Mouse (Mus musculus) right cerebral cortex, postnatal 10 days (tissue): ENCODE results near the gene Rnf31.
A peak's percentile ranks its signal among the peaks of the same experiment; 100 is the strongest.

ENCODE experiments used
- DNase-seq, 2 experiments: peaks; one replicate each; pipeline ENCODE4 v3.0.0; 2021; ENCODE audit warnings: low spot score in 2 of 2

Rnf31 gene

DNA sequence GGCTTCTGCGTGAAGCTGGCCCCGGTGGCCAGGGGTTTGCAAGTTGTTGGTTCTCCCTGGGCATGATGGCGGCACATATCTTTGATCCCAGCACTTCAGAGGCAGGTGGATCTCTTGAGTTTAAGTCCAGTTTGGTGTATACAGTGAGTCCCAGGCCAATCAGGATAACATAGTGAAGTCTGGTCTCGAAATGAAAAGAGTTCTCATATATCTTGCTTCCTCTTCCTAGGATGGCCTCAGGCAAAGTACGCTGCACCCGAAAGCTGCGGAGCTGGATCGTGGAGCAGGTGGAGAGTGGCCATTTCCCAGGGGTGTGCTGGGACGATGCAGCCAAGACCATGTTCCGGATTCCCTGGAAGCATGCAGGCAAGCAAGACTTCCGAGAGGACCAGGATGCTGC is 13.3 kb downstream of the Rnf31 start:
- DNase-seq, result no peak

DNA sequence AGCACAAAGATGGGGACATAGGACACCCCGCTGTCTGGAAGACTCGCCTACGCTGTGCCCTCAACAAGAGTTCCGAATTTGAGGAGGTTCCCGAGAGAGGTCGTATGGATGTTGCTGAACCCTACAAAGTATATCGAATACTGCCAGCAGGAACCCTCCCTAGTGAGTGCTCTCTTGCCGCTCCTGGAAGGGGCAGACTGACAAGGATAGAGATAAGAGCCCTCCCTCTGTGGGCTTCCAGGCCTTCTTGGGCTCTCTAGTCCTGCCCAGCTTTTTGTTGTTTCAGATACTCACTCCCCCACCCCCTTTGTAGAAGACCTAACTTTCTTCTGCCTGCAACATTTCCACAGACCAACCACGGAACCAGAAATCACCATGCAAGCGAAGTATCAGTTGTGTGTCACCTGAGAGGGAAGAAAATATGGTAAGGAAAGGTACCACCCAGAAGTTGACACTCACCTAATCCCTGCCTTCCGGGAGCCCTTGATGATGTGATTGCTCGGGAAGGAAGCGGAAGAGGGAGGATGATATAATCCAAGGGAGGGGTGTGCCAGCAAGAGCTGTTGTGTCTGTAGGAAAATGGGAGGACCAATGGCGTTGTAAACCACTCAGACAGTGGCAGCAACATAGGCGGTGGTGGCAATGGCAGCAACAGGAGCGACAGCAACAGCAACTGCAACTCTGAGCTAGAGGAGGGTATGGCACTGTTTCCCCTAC is 14.4 kb downstream of the Rnf31 start:
- DNase-seq, result no peak

DNA sequence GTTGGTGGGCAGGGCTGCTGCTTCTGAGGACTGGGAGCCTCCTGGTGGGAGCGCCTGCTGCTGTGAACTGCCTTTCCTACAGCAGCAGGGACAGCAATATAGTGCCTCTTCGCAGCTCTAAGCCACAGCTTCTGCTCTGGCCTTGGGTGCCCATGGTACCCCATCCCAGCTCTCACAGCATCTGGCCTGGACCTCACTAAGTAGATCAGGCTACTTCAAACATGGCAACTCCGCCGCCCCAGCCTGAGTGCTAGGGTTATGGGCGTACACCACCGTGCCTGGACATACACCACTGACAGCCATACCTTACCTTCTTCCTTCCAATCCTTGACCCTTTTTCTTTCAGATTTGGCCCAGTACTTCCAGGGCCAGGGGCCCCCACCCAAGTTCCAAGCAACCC is 16.8 kb downstream of the Rnf31 start:
- no peak for DNase-seq

DNA sequence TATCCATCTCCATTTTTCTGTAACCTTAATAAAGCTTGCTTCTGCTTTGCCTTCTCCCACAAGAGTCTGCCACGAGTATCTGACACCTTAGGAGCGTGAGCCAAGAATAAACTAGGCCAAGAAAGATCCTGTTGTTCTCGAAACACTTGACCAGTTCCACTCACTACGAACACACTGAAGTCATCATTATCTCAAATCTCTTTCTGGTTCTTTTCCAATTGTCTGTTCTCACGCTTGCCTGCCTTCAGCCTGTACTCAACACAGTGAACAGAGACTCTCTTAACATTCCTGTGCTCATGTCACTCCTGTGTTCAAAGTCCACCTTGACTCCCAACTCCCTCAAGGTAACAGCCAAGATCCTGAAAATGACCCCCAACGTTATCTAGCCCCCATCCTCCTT is 21.8 kb downstream of the Rnf31 start:
- no peak for DNase-seq

DNA sequence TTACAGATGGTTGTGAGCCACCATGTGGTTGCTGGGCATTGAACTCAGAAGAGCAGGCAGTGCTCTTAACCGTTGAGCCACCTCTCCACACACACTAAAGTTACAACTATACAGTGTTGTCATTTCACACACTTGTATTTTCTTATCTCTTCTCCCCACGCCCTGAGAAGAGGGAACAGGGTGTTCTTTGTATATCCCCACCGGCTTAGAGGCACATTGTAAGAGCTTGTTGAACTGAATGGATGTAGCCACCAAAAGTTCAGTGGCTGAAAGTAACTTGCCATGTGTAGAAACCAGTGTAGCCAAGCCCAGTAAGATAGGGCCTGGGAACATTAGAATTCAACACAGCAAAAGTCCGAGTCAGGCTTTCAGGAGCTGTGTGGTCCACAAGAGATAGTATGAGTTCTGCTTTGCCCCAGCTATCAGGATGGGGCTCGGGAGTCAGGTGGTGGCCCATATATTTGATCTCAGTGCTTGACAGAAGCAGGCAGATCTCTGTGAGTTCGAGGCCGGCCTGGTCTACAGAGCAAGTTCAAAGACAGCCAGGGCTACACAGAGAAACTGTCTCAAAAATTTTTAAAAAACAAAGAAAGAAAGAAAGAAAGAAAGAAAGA is 23.2 kb downstream of the Rnf31 start:
- no peak for DNase-seq

DNA sequence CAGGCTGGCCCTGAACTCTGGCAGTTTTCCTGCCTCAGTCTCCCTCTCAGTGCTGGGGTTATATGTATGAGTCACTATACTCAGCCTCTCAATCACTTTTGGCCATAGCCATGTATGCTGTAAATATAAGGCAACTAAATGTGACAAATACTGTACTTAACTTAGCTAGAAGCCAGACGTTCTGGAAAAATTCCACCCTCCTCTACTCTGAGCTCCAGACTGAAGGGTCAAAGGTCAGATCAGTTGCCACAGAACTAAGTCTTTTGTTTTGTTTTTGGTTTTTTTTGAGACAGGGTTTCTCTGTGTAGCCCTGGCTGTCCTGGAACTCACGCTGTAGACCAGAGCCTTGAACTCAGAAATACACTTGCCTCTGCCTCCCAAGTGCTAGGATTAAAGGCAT is 24.4 kb downstream of the Rnf31 start:
- no peak for DNase-seq

DNA sequence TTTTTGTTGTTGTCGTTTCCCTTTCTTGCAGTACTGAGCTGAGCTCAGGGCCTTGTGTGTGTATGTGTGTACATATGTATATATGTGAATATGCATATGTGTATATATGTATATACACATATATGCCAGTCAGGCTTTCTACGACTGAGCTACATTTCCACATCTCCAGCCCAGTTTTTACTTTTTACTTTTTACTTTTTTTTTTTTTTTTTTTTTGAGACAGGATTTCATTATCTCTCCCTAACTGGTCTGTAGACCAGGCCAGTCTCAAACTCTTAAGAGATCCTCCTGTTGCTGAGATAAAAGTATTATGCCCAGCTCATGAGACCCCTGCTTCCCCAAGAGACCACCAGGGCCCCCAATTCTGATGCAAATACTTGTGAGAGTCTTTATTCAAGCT is 25.3 kb downstream of the Rnf31 start:
- DNase-seq, result no peak

DNA sequence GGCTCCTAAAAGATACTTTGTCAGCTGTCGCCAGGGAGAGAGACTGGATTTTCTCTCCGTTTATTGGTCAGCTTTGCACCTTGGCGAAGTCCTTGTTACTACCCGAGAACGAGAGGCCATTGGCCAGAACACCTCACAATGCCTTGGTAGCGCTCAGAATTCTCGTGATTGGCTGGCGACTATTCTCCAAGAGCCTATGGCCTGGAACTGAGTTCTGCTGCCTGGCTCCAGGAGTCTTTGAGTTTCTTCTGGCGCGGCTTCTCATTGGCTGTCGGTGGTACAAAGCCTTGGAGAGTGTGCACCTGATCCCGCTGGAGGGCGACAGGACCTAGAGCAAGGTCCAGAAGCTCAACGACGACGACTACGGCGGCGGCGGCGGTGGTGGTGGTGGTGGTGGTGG is 26.3 kb downstream of the Rnf31 start, which contains the start of gene Rec8:
Gene Rec8, plus strand, starts transcription at position 216 of the 400 bp plus-strand sequence.
- DNase-seq, result no peak

DNA sequence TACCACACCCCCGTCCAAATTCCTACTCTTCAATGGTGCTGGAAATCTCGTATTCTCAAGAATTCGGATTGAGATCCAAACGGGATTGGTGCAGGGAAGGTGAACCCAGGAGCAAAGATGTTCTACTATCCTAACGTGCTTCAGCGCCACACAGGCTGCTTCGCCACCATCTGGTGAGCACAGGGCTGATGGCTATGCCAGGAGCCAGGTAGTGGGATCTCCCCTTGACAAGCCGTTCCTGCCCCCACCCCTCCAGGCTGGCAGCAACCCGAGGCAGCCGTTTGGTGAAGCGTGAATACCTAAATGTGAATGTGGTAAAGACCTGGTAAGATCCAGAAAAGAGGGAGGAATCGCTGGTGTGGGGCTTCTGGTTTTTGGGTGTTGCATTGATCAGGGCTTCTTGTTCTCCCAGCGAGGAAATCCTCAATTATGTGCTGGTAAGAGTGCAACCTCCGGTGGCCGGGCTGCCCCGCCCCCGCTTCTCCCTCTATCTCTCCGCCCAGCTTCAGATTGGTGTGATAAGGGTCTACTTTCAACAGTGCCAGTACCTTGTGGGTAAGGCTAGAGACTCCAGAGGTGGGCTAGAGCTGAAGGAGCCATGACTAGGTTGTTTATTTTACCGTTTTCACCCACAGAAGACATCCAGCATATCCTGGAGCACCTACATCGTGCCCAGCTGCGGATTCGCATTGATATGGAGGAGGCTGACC is 27.1 kb downstream of the Rnf31 start:
- no peak for DNase-seq

DNA sequence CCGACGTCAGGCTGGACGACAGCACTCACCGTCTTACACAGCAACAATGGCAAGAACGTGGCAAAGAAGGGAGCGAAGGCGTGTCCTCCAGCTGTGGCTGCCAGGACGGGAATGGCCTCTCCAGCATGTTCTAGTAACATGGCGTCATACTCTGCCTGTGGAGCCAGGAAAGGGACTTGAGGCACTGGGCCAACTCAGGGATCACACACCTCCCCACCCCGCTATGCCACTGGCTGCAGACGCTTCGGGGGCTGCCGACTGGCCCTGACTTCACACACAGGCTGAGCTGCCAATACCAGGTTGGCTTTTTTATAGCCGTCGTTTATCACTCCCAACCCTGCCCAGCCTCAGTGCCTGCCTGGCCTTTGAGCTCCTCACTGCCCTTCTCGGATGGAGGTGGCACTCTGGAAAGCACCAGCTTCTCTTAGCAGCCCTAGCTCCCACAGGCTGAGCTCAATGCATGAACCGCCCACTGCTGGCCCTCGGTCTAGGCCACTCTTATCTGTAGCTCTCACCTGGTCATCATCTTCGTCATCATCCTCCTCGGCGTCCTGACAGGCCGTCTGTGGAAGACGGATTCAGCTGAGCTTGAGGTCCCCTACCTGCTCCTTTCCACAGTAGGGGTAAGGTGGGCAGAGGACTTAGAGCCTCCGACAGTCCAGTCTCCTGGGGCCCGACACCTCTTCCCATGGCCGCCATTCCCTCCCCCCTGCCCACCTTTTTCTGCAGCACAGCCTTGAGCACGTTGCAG is 36.7 kb downstream of the Rnf31 start:
- no peak for DNase-seq

DNA sequence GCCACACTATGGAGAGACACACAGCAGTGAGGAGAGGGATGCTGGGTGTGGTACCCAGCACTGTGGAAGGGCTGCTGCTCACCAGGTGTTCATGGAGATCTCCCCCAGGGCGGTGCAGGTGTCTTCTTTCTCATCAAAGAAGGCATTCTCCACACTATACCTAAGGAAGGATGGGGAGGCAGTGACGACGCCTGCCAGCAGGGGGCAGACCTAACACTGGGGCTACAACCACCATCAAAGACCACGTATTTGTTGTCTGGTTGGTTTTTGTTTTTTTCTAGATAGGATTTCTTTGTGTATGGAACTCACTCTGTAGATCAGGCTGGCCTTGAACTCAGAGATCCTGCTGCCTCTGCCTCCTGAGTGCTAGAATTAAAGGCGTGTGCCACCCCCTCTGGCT is 37.8 kb downstream of the Rnf31 start:
- DNase-seq, result no peak

DNA sequence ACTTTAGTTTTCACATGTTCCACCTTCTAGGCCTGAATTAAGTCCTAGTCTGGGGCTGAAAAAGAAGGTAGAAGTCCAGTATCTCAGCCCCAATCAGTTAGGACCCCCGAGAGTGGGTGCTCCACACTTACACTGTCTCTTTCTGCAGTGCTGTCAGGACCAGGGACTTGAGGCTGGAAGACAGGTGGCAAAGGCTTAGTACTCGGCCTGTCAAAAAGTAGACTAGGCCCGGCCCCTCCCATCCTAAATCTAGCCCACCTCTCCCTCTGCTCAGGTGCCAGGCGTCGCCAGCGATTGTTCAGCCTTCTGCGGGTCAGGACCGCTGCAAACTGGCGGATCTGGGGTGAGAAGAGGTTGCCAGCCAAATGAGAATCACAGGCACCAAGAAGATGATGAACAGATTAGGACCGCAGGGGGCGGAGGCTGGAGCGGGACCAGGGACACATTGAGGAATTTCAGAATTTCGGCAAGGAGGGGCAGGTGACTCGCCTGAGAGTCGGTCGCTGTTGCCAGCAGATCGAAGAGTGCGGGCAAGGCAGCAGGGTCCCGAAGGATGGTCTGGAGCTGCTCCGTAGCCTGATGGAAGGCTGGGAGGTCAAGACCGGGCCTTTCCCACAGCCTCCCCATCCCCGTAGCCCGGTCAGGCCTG is 43.5 kb downstream of the Rnf31 start:
- peak; percentile 47 to 54 for DNase-seq

DNA sequence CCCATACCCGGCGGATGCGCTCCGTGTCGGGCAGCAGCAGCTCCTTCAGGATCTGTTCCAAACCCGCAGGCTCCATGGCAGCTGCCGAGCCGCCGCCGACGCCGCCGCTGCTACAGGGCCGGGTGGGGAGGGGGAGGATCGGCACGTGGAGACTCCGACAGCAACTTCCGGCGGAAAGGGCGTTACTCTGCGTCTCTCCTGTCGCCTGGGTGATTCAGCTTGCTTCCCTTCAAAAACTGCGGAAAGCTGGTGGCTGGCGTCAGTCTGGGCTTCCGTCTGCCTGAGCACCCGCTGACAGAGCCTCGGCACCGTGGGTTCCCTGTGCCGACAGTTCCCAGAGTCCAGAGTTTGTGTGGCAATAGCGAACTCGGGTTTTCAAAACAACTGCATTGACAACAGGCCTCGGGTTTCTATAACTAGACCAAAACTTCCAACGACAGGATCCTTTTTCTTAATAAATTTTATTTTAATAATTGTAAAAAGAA is 44.1 kb downstream of the Rnf31 start, which contains the start of gene Ipo4:
Gene Ipo4, minus strand, starts transcription at position 435 of the 485 bp plus-strand sequence.
- peak; percentile 94 to 95 for DNase-seq

DNA sequence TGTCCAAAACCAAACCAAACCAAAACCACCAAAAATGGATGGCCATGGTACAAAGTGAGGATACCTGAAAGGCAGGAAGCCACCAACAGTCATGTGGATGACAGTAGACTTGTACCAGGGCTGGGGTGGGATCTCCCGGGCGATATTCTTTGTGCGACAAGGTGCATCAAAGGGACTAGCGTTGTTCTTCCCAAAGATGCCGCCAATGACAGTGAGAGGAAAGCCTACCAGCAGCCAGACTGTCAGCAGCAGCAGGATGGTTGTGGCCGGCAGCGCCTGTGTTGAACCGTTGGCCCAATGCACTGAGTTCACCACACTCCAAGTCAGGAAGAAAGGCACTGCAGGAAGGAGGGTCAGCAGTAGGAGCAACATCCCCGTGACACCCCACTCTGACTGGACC is 46.3 kb downstream of the Rnf31 start, which contains the start of gene Gm49378:
Gene Gm49378, minus strand, starts transcription at position 101 of the 400 bp plus-strand sequence.
- no peak for DNase-seq

DNA sequence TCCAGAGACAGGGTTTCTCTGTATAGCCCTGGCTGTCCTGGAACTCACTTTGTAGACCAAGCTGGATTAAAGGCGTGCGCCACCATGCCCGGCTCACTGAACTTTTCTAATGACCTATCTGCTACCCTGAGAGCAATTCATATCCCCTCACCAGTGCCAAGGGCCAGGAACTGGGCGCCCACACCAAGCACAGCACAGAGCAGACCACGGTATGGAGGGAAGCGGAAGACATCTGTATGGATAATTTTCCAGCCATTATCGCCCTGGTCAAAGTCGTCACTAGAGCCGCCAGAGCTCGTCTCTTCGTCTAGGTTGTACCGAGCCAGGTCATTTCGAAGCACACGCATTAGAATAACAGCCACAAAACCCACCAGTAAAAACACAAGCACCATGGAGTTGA is 49.3 kb downstream of the Rnf31 start:
- no peak for DNase-seq

DNA sequence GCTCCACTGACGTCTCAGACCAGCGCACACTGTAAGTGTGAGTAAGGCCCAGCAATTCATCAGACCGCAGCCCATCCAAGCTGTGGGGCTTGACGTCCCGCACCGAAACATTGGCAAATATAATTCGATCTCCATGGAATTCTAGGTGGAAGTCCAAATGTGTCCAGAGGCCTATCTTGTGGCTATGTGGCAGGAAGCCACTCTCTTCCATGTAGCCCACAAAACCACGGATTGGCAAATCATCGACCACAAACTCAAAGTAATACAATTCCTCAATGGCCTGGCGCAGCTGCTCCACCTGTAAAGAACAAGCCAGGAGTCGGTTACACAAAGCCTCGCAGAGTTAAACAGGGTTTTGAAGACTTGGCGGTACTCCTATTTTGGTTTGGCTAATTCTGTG is 49.8 kb downstream of the Rnf31 start:
- no peak for DNase-seq

DNA sequence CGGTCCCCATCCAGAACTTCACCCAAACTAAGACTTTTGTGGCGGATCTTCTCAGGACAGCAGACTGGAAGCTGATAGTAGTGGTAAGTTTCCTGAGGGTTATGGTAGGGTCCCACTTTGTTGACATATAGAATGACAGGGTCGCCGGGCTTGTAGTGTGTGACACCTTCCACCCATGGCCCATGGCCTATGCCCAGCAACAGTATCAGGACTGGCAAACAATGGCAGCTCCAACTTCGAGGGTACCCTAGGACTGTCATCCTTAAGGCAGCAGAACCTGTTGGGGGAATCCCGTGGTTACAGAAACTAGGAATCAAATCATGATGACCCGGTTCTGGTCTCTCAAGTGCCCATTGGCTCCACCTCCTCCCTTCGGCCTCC is 51.2 kb downstream of the Rnf31 start:
- DNase-seq, result no peak

DNA sequence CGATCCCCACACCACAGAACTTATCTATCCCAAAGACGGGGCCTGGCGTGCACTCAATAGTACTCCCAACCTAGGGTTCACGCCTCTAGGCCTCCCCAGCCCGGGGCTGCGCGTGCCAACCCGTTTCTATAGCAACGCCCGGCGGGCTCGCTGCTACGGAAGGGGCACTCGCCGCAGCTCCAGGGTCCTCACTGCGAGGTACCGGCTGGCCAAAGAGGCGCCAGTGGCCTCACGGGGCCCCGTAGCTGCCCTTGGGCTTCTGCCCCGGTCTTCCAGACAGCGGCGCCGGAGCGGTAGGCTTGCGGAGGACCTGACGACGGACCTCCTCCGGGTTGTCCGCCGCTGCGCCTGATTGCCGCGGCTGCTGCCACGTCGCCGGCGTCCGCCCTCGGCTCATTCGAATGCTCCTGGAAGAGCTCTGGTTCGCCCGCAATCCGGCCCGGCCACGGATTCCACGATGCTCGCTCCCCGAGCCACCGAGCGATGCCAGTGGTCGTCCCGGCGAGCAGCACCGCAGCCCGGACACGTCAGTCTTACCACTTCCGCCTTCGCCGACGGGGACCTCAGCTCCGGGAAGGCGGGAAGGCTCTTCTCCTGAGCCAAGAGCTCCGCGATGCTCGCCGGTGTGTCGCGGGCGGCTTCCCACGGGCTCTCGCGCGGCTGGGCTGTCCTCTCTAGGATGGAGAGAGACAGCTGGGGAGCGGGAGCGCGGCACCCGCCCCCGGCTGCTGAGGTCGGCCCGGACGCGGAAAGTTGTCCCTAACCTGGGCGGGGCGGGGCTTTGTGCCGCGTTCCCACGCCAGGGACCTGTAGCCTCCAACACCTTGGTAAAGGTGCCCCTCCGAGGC is 51.8 kb downstream of the Rnf31 start, which contains the start of gene Tm9sf1:
Gene Tm9sf1, minus strand, starts transcription at position 747 of the 848 bp plus-strand sequence.
- peak; percentile 85 to 86 for DNase-seq

DNA sequence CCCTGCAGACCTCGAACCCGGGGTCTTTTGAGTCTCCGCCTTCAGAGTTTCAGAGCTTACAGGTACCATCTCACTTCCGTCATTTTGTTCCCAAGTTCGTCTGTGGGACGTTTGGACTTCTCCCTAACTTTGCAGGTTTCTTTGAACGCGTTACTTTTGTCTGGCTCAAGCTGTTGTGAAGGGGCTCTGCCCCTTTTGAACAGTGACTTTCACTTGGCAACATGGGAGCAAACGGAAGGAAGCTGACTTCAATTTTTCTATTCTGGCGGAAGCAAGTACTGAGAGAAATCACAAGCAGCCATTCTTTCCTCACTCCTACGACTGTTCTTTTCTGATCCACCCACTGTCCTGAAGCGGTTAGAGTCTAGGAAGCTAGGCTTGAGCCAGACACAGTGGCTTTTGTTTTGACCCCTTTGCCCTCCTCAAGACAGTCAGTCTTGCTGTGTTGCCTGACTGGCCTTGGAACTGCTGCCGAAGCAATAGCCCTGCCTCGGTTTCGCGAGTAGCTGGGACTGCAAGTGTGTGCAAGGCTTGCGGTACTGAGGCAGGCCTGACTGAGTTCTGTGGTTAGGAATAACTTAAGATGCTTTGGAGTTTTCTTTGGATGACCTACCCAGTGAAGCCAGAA is 52.9 kb downstream of the Rnf31 start:
- no peak for DNase-seq

DNA sequence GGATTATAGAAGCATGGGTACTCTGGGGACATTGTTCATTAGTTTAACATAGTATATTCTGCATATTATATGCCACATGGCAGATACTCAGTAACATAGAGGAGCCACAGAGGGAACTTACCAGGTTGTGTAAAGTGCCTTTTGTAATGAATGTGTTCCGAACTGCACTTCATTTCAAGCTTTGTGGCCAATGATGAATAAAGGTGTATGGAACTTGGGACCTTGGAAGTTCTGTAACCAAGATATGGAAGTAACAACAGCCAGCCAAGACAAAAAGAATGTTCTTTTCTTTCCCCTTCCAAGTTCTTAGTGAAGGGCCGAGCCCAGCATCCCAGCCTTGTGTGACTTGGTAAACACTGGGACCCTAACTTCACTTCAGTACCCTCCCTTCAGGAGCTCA is 58.4 kb downstream of the Rnf31 start, which contains the start of gene Tssk4:
Gene Tssk4, plus strand, starts transcription at position 301 of the 400 bp plus-strand sequence.
- DNase-seq, result no peak
